Mouse (Mus musculus): ENCODE data around the gene Grm6.

Grm6 gene

DNA sequence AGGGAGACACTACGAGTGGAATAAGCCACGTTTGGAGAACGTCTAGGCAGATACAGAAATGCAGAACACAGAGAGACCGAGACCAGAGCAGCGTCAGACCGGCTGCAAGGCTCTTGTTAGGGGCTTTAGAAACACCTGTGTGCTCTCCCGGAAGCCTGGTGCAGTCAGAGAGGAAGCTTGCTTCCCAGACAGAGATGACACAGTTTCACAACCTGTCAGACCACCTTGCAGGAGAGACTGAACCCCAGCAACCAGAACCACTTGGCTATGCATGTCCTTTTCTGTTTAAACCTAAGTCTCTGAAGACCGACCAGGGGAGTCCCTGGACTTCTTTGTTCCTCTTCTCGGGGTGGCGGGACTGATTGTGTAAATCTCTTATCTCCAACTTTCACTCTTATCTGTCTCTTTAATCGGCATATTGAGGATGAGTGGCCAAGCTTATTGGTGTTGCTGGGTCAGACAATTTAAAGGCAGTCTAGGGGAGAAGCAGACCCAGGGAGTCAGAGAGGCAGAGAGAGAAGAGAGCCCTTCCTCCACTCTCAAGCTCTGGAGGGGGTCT, at the start of gene Grm6:
TSS of gene Grm6 (plus strand) at position 509 of the 559 bp plus-strand sequence.
- TF ChIP-seq GATA4 (IDR thresholded peaks at IDR 0.05; ENCODE audit: insufficient replicate concordance, low read length), result no peak

DNA sequence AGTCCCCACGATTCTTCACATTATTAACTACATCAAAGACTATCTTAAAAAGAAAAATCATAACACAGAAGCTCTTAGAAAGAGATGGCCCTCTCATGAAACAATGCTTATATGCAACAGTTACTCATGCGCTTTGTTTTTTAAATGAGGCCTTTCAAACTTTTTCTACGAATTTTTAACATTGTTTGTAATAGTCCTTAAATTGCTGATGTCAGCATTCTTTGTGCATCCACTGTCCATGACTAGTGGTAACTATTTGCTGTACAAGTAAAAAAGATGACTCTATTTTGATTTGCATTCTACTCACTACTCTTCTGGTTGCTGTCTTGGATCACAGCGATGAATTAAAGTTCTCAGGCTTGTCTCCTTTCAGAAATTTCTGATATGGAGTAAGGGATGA, 36.3 kb upstream of the Grm6 start:
- TF ChIP-seq GATA4 (IDR thresholded peaks at IDR 0.05; ENCODE audit: insufficient replicate concordance, low read length), result no peak

- TF ChIP-seq GATA4 (IDR thresholded peaks at IDR 0.05; ENCODE audit: insufficient replicate concordance, low read length), result no peak
These were observed 24.3 kb upstream of the Grm6 start for GRCm38 (mm10) chr11:50826214-50826613.

- no peak for TF ChIP-seq GATA4 (IDR thresholded peaks at IDR 0.05; ENCODE audit: insufficient replicate concordance, low read length)
These were observed 23.2 kb upstream of the Grm6 start, which contains the start of gene Zfp354c for GRCm38 (mm10) chr11:50827010-50827953. Gene Zfp354c, minus strand, starts transcription at chr11:50827724.

GRCm38 (mm10) chr11:50835727-50836126, 14.8 kb upstream of the Grm6 start:
- TF ChIP-seq GATA4 (IDR thresholded peaks at IDR 0.05; ENCODE audit: insufficient replicate concordance, low read length), result no peak

DNA sequence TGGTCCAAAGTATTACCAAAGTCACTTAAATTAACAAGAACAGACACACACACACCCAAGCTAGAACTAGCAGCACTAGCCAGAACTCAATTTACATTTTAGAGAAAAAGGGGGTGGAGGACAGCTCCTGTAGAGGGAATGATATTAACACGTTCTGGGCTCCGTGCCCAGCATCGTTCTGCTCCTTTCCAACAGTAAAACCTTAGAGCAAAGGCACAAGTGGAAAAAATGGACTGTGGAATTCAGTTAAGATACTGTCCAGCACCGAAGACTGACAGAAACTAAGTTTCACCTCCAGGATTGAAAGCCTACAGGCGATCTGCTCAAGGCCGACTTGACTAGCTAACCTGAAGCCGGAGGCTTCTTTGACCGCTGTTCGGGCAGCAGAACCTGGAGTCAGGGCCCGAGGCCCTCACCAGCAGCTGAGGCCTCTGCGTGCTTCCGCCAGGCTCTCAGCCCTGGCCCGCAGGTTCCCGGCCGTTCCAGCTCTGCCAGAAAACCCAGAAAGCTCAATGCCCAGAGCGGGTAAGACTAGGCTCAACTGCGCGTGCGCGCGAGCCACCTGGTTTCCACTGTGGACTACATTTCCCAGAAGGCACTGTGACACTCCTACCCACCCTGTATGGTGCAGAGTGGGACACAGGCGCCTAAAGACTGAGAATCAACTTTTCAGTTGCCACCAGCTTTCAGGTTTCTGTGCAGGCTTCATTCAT, 9.3 kb upstream of the Grm6 start, which contains the start of gene Zfp879:
TSS of gene Zfp879 (minus strand) at position 530 of the 713 bp plus-strand sequence.
- TF ChIP-seq GATA4 (IDR thresholded peaks at IDR 0.05; ENCODE audit: insufficient replicate concordance, low read length), result no peak

DNA sequence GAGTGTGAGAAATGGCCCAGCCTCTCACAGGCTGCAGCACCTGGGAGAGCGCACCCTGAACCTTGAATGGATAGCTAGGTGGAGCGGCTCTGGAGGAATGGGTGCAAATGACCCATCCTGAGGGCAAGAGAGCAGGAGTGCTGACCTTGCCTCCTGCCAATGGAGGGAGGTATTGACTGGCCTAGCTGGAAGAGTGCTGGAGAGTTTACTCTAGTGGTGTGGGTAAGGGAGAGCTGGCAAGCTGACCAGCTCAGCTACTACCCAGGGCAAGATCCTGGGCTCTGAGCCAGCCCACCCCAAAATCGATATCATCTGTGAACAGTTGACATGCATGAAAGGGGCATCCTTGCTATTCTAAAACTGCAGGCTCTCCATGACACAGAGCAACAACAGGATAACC, 4.5 kb upstream of the Grm6 start:
- no peak for TF ChIP-seq GATA4 (IDR thresholded peaks at IDR 0.05; ENCODE audit: insufficient replicate concordance, low read length)

GRCm38 (mm10) chr11:50847047-50847446, 3.4 kb upstream of the Grm6 start:
- TF ChIP-seq GATA4 (IDR thresholded peaks at IDR 0.05; ENCODE audit: insufficient replicate concordance, low read length), result no peak

- TF ChIP-seq GATA4 (IDR thresholded peaks at IDR 0.05; ENCODE audit: insufficient replicate concordance, low read length), result no peak
These were observed 1.9 kb upstream of the Grm6 start for GRCm38 (mm10) chr11:50848520-50849137.

DNA sequence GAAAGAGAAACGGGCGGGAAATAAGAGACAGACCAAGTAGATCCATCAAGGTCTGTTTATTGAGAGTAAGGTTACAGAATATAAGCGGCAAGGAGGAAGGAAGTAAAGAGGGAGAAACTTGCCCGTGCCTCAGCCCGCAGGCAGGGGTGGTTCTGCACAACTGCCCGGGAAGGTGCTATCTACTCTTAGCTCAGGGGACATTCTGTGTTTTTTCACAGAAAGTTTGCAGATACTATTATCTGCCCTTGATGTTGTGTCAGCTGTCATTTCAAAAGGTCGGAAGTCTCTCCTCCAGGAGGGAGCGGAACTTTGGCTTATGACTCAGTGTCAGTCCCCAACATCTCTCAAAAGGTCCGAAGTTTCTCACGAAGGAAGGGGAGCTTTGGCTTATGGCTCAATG, 1.2 kb upstream of the Grm6 start:
- TF ChIP-seq GATA4 (IDR thresholded peaks at IDR 0.05; ENCODE audit: insufficient replicate concordance, low read length), result no peak

DNA sequence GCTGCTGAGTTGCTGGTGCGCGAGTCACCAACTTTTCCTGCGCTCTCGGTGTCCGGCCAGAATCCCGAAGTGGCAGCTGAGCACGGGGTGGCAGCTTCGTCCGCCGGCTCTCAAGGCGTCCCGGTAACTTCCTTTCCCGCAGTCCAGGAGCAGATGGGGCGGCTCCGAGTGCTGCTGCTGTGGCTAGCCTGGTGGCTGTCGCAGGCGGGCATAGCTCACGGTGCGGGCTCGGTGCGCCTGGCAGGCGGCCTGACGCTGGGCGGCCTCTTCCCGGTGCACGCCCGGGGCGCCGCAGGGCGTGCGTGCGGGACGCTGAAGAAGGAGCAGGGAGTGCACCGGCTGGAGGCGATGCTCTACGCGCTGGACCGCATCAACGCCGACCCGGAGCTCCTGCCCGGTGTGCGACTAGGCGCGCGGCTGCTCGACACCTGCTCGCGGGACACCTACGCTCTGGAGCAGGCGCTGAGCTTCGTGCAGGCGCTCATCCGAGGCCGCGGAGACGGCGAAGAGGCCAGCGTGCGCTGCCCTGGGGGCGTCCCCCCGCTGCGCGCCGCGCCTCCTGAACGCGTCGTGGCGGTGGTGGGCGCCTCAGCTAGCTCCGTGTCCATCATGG, 610 bp downstream of the Grm6 start:
- no peak for TF ChIP-seq GATA4 (IDR thresholded peaks at IDR 0.05; ENCODE audit: insufficient replicate concordance, low read length)

DNA sequence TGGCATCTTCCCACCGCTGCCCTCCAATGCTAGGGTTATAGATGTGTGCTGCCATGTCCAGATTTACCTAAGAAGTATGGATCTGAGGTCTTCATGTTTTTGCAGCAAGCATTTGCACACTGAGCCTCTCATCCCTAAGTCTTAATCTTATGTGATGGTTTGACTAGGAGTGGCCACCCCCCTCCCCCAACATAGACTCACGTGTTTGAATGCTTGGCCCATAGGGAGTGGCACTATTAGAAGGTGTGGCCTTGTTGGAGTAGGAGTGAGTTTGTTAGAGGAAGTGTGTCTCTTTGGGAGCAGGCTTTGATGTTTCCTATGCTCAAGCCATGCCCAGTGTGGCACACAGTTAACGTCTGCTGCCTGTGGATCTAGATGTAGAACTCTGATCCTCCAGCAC, 28.2 kb downstream of the Grm6 start:
- no peak for TF ChIP-seq GATA4 (IDR thresholded peaks at IDR 0.05; ENCODE audit: insufficient replicate concordance, low read length)

DNA sequence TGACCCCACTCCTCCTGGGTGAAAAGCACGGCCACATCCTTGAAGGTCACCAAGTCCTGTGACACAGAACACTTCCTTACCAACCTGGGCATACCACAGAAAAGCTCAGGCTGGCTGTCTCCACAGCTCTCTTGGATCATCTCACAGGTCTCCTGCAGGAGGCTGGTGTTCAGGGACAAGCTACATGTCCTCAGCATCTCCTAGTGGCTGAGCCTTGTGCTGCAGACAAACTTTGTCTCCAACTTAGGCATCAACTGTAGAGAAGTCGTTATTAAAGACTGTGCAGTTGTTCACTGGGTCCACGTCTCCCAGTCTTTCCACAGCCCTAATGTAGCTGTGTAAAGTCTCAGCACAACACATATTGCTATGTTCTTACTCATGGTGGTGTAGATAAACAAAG, 33.3 kb downstream of the Grm6 start:
- no peak for TF ChIP-seq GATA4 (IDR thresholded peaks at IDR 0.05; ENCODE audit: insufficient replicate concordance, low read length)

GRCm38 (mm10) chr11:50886231-50886932, 35.9 kb downstream of the Grm6 start:
- TF ChIP-seq GATA4 (IDR thresholded peaks at IDR 0.05; ENCODE audit: insufficient replicate concordance, low read length), result no peak
